Mouse (Mus musculus) midbrain, embryonic 13.5 days (tissue): ENCODE data around the gene Map3k21. TPM values are rescaled to one million over a fixed set of nuclear protein-coding genes. Genes with fewer than 3 reads are reported as not detected.

ENCODE experiments used
- ATAC-seq: fragments of 200-750 bp; cut with Nextera tagmentation; 2 replicates; pipeline ENCODE4 v1.8.0; 2017; ENCODE audit warnings: mild to moderate bottlenecking, moderate TSS enrichment, moderate library complexity
- H3K27ac ChIP-seq: fragments of 300-500 bp; sonication (generic); 2 replicates; pipeline ENCODE4 v1.5.1; 2015; ENCODE audit warnings: inconsistent platforms, mild to moderate bottlenecking, moderate library complexity
- H3K27me3 ChIP-seq: fragments of 300-500 bp; sonication (generic); 2 replicates; pipeline ENCODE4 v1.6.1; 2015; ENCODE audit warnings: mild to moderate bottlenecking, inconsistent platforms
- H3K36me3 ChIP-seq: fragments of 300-500 bp; sonication (generic); 2 replicates; pipeline ENCODE4 v1.6.1; 2015; ENCODE audit warnings: mild to moderate bottlenecking, inconsistent platforms
- H3K4me1 ChIP-seq: fragments of 300-500 bp; sonication (generic); replicated peaks from 2 replicates; pipeline ENCODE4 v1.6.1; 2015; ENCODE audit warnings: inconsistent platforms
- H3K4me2 ChIP-seq: fragments of 300-500 bp; sonication (generic); replicated peaks from 2 replicates; pipeline ENCODE4 v1.6.1; 2015; ENCODE audit warnings: moderate library complexity, mild to moderate bottlenecking, inconsistent platforms
- H3K4me3 ChIP-seq: fragments of 300-500 bp; sonication (generic); replicated peaks from 2 replicates; pipeline ENCODE4 v1.5.1; 2015; ENCODE audit warnings: mild to moderate bottlenecking, inconsistent platforms
- H3K9ac ChIP-seq: fragments of 300-500 bp; sonication (generic); replicated peaks from 2 replicates; pipeline ENCODE4 v1.6.1; 2015; ENCODE audit warnings: mild to moderate bottlenecking, inconsistent platforms
- H3K9me3 ChIP-seq: fragments of 300-500 bp; sonication (generic); 2 replicates; pipeline ENCODE4 v1.6.1; 2016; ENCODE audit warnings: mild to moderate bottlenecking, inconsistent platforms
- WGBS: fragments of 180-500 bp; shearing (Covaris S2); methylation state at CpG from one replicate; pipeline ENCODE4 v1.1.7; 2015; 5-methylcytosine and 5-hydroxymethylcytosine counted together
- polyA plus RNA-seq: library from polyadenylated mRNA; unstranded; fragments of >200 nt; fragmentation: Nextera tagmentation; extraction: Ambion mirVana; gene quantifications from 2 replicates; pipeline ENCODE4 v1.2.1, GENCODE M21; 2015

Map3k21 gene
- polyA plus RNA-seq, 1 experiment from 2014 or later, result 0.16 TPM

GRCm38 (mm10) chr8:125950007-125950940, 40.0 kb downstream of the Map3k21 start:
- no peak overlapping the region for H3K9ac ChIP-seq
- peaks cover 31% of the 10 kb centered on the region for H3K27me3 ChIP-seq
- no peak overlapping the region for H3K4me3 ChIP-seq
- H3K9me3 ChIP-seq, result no peaks in the 10 kb centered on the region
- peak; percentile 90 for ATAC-seq
- no peak overlapping the region for H3K4me2 ChIP-seq
- WGBS, result 23% methylated on average over 23 of the region's 23 CpGs
- 0 out of 2 replicates have a peak, but pooled peaks cover 3% of the 10 kb centered on the region for H3K4me1 ChIP-seq
- H3K27ac ChIP-seq, result no peak overlapping the region
- no peaks in the 10 kb centered on the region for H3K36me3 ChIP-seq

- no peak for ATAC-seq
- no peak overlapping the region for H3K4me2 ChIP-seq
- H3K9ac ChIP-seq, result no peak overlapping the region
- no peaks in the 10 kb centered on the region for H3K4me1 ChIP-seq
- 14% methylated on average over 11 of the region's 11 CpGs for WGBS
- H3K36me3 ChIP-seq, result no peaks in the 10 kb centered on the region
- peaks cover 35% of the 10 kb centered on the region for H3K27me3 ChIP-seq
- H3K27ac ChIP-seq, result no peak overlapping the region
- no peak overlapping the region for H3K4me3 ChIP-seq
- peaks cover 6% of the 10 kb centered on the region; the same call in 1 of the 2 replicates for H3K9me3 ChIP-seq
Observed at GRCm38 (mm10) chr8:125955671-125956070, 45.4 kb downstream of the Map3k21 start.

GRCm38 (mm10) chr8:125956796-125957195, 46.5 kb downstream of the Map3k21 start:
- no peak for ATAC-seq
- Histone ChIP-seq H3K36me3 (no peaks in the 10 kb centered on the region), H3K4me1 (no peaks in the 10 kb centered on the region), H3K27me3 (peaks cover 26% of the 10 kb centered on the region), H3K27ac (no peak overlapping the region), H3K4me2 (no peak overlapping the region), H3K9me3 (peaks cover 11% of the 10 kb centered on the region; the same call in 1 of the 2 replicates), H3K4me3 (no peak overlapping the region), H3K9ac (no peak overlapping the region)
- 73% methylated on average over 9 of the region's 9 CpGs for WGBS

- no peak overlapping the region for H3K4me2 ChIP-seq
- H3K27me3 ChIP-seq, result peaks cover 23% of the 10 kb centered on the region
- H3K4me1 ChIP-seq, result no peaks in the 10 kb centered on the region
- H3K9ac ChIP-seq, result no peak overlapping the region
- H3K36me3 ChIP-seq, result no peaks in the 10 kb centered on the region
- H3K9me3 ChIP-seq, result peaks cover 11% of the 10 kb centered on the region; the same call in 1 of the 2 replicates
- no peak for ATAC-seq
- no peak overlapping the region for H3K27ac ChIP-seq
- H3K4me3 ChIP-seq, result no peak overlapping the region
- 70% methylated on average over 13 of the region's 13 CpGs for WGBS
Observed at GRCm38 (mm10) chr8:125957226-125957993, 47.2 kb downstream of the Map3k21 start.

GRCm38 (mm10) chr8:125957994-125958368, 47.7 kb downstream of the Map3k21 start:
- no peak for ATAC-seq
- H3K4me3 ChIP-seq, result no peak overlapping the region
- H3K36me3 ChIP-seq, result no peaks in the 10 kb centered on the region
- WGBS, result 72% methylated on average over 1 of the region's 1 CpGs
- H3K4me2 ChIP-seq, result no peak overlapping the region
- no peaks in the 10 kb centered on the region for H3K4me1 ChIP-seq
- H3K27ac ChIP-seq, result no peak overlapping the region
- H3K9me3 ChIP-seq, result peaks cover 11% of the 10 kb centered on the region; the same call in 1 of the 2 replicates
- no peak overlapping the region for H3K9ac ChIP-seq
- peaks cover 22% of the 10 kb centered on the region for H3K27me3 ChIP-seq

- no peak for ATAC-seq
- Histone ChIP-seq H3K9me3 (peaks cover 11% of the 10 kb centered on the region; the same call in 1 of the 2 replicates), H3K4me3 (no peak overlapping the region), H3K27me3 (peaks cover 17% of the 10 kb centered on the region; the same call in 1 of the 2 replicates), H3K27ac (no peak overlapping the region), H3K9ac (no peak overlapping the region), H3K36me3 (no peaks in the 10 kb centered on the region), H3K4me2 (no peak overlapping the region), H3K4me1 (peaks cover 9% of the 10 kb centered on the region)
- 78% methylated on average over 4 of the region's 4 CpGs for WGBS
Observed at GRCm38 (mm10) chr8:125959363-125959771, 49.1 kb downstream of the Map3k21 start.

- peaks cover 15% of the 10 kb centered on the region; the same call in 1 of the 2 replicates for H3K27me3 ChIP-seq
- no peak overlapping the region for H3K4me3 ChIP-seq
- WGBS, result 87% methylated on average over 8 of the region's 8 CpGs
- peaks cover 9% of the 10 kb centered on the region for H3K4me1 ChIP-seq
- no peaks in the 10 kb centered on the region for H3K36me3 ChIP-seq
- H3K27ac ChIP-seq, result no peak overlapping the region
- H3K9me3 ChIP-seq, result peaks cover 11% of the 10 kb centered on the region; the same call in 1 of the 2 replicates
- no peak for ATAC-seq
- H3K9ac ChIP-seq, result no peak overlapping the region
- no peak overlapping the region for H3K4me2 ChIP-seq
Observed at GRCm38 (mm10) chr8:125960037-125960436, 49.8 kb downstream of the Map3k21 start.

DNA sequence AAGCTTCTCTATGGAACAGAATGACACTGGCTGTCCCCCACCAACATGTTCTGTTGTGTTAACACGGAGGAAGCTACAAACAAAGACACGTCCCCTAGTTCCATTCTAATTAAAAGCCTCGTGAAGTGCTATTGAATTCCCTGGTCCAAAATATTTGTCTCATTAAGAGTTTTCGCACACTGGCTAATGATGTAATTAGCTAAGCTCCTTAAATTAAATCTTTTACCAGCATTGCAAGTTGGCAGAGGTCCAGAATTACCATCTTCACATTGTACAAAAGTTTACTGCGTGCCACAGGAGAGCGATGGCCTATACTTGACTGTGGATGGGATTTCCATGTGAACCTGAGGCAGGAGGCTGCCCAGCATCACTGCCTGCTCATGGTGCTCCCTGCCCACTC, 51.5 kb downstream of the Map3k21 start:
- Histone ChIP-seq H3K4me3 (no peak overlapping the region), H3K4me2 (no peak overlapping the region), H3K9me3 (peaks cover 11% of the 10 kb centered on the region; the same call in 1 of the 2 replicates), H3K4me1 (peaks cover 9% of the 10 kb centered on the region), H3K36me3 (no peaks in the 10 kb centered on the region), H3K9ac (no peak overlapping the region), H3K27me3 (peaks cover 11% of the 10 kb centered on the region; the same call in 1 of the 2 replicates), H3K27ac (no peak overlapping the region)
- 74% methylated on average over 6 of the region's 6 CpGs for WGBS
- ATAC-seq, result no peak

- 2% methylated on average over 11 of the region's 11 CpGs for WGBS
- ATAC-seq, result no peak
- peaks cover 11% of the 10 kb centered on the region; the same call in 1 of the 2 replicates for H3K27me3 ChIP-seq
- H3K36me3 ChIP-seq, result no peaks in the 10 kb centered on the region
- peak overlapping the region; percentile 39 for H3K4me2 ChIP-seq
- H3K4me1 ChIP-seq, result peaks cover 9% of the 10 kb centered on the region
- no peak overlapping the region for H3K27ac ChIP-seq
- peak overlapping the region; percentile 36 for H3K9ac ChIP-seq
- peaks cover 11% of the 10 kb centered on the region; the same call in 1 of the 2 replicates for H3K9me3 ChIP-seq
- peak overlapping the region; percentile 13; the same call in 1 of the 2 replicates for H3K4me3 ChIP-seq
Observed at GRCm38 (mm10) chr8:125963807-125964211, 53.6 kb downstream of the Map3k21 start.

- Histone ChIP-seq H3K27ac (no peak overlapping the region), H3K9me3 (no peaks in the 10 kb centered on the region), H3K4me1 (no peaks in the 10 kb centered on the region), H3K36me3 (no peaks in the 10 kb centered on the region), H3K9ac (no peak overlapping the region), H3K4me2 (no peak overlapping the region), H3K27me3 (no peaks in the 10 kb centered on the region), H3K4me3 (no peak overlapping the region)
- no peak for ATAC-seq
- 60% methylated on average over 3 of the region's 3 CpGs for WGBS
Observed at GRCm38 (mm10) chr8:125971336-125971735, 61.1 kb downstream of the Map3k21 start.

DNA sequence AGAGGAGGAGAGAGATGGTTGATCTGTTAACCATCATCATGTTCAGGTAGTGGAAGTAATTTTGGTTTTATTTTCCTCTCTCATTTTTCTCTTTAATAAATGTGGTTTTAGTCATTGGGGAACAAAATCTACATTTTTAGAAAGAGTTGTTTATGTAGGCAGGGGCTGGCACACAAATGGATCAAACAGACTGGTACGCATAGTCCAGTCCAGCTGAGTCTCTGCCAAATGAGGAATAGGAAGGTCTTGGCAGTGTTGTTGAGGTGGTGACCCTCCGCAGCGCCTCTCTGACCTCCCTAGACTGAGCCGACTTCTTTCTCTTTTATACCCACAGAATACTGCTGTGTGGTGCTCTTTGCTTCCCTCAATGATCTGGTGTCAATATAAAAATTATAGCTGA, 65.7 kb downstream of the Map3k21 start:
- Histone ChIP-seq H3K4me2 (no peak overlapping the region), H3K9ac (no peak overlapping the region), H3K4me3 (no peak overlapping the region), H3K36me3 (no peaks in the 10 kb centered on the region), H3K9me3 (no peaks in the 10 kb centered on the region), H3K4me1 (no peaks in the 10 kb centered on the region), H3K27ac (no peak overlapping the region), H3K27me3 (no peaks in the 10 kb centered on the region)
- WGBS, result 87% methylated on average over 4 of the region's 4 CpGs
- ATAC-seq, result no peak

GRCm38 (mm10) chr8:125980826-125981225, 70.6 kb downstream of the Map3k21 start:
- 47% methylated on average over 6 of the region's 6 CpGs for WGBS
- Histone ChIP-seq H3K27me3 (no peaks in the 10 kb centered on the region), H3K4me1 (no peaks in the 10 kb centered on the region), H3K27ac (no peak overlapping the region), H3K4me2 (no peak overlapping the region), H3K4me3 (no peak overlapping the region), H3K36me3 (no peaks in the 10 kb centered on the region), H3K9me3 (no peaks in the 10 kb centered on the region), H3K9ac (no peak overlapping the region)
- no peak for ATAC-seq
